Mouse (Mus musculus): ENCODE measurements around the gene Ptk7.

- TF ChIP-seq POLR2A (IDR thresholded peaks at IDR 0.05; ENCODE audit: low read depth, low read length) (no peak), CTCF (IDR thresholded peaks at IDR 0.05; ENCODE audit: extremely low read depth, insufficient read length, insufficient replicate concordance, low read depth, low read length) (no peak)
Observed at GRCm38 (mm10) chr17:46595336-46595735, 34.0 kb downstream of the Ptk7 start.

Data from small intestine, adult 2 months (tissue).